Mouse (Mus musculus) heart, postnatal 0 days (tissue): Measurements from ENCODE around the gene Iba57.

Experiments used
- CTCF ChIP-seq: IDR thresholded peaks from 2 replicates; pipeline ENCODE4 v1.5.1; 2016; ENCODE audit warnings: antibody characterized with exemption, control low read depth, low read depth
- EP300 ChIP-seq: IDR thresholded peaks from 2 replicates; pipeline ENCODE4 v1.6.1; 2016; ENCODE audit warnings: antibody characterized with exemption, low read depth

GRCm38 (mm10) chr11:59155900-59156299 is 7.6 kb downstream of the Iba57 start:
- no peak for TF ChIP-seq CTCF
- TF ChIP-seq EP300 = no peak
